Comparison of ENCODE assay signal across 8 mouse cellular contexts in genomic region chr6:57702743-57703499, GRCm38 (mm10). TPM values are rescaled to one million over a fixed set of nuclear protein-coding genes. Genes with fewer than 3 reads are reported as not detected.
DNase-seq lines count a peak whose midpoint lies in the region; ATAC-seq lines count a peak whose summit lies in the region.

No protein-coding gene starts in this region.

- ATAC-seq in hindbrain, embryonic 14.5 days (ENCODE audit: low FRiP score) = peak; percentile 99

- peak; percentile 92 for DNase-seq in R1 (ENCODE audit: low read depth, low spot score)
- peak; percentile 98 to 99 for DNase-seq in cerebellum, postnatal 25 days
- DNase-seq in frontal cortex, postnatal 25 days (ENCODE audit: low spot score in 2 of 2) = peak; percentile 94 to 96
- peak; percentile 96 for DNase-seq in hindbrain, embryonic 14.5 days (ENCODE audit: low spot score)
- DNase-seq in layer of hippocampus, postnatal 36 days = peak; percentile 95 to 96
- peak; percentile 97 for DNase-seq in lung, postnatal 36 days
- DNase-seq in retina, postnatal 1 day = peak; percentile 97
- DNase-seq in urinary bladder, adult 18-20 months (ENCODE audit: low spot score in 2 of 2) = peak; percentile 94 to 96

- no peaks in the 10 kb centered on the region for H3K27me3 ChIP-seq in hindbrain, embryonic 14.5 days (ENCODE audit: control insufficient read depth, insufficient read depth, low read length)

- under 1% methylated on average over 59 of the region's 59 CpGs for WGBS in hindbrain, embryonic 14.5 days

- peak overlapping the region; percentile 98 for H3K9ac ChIP-seq in hindbrain, embryonic 14.5 days

- no peaks in the 10 kb centered on the region for H3K36me3 ChIP-seq in hindbrain, embryonic 14.5 days (replicated peaks; ENCODE audit: control insufficient read depth, insufficient read depth)

- H3K4me2 ChIP-seq in hindbrain, embryonic 14.5 days (replicated peaks) = peak overlapping the region; percentile 72

- H3K9me3 ChIP-seq in hindbrain, embryonic 14.5 days (ENCODE audit: control insufficient read depth, low read length) = no peaks in the 10 kb centered on the region

- peak overlapping the region; percentile 99 for H3K27ac ChIP-seq in hindbrain, embryonic 14.5 days

- H3K4me3 ChIP-seq in hindbrain, embryonic 14.5 days (replicated peaks; ENCODE audit: low read length) = peak overlapping the region; percentile 65

- H3K4me1 ChIP-seq in hindbrain, embryonic 14.5 days (replicated peaks; ENCODE audit: control insufficient read depth, insufficient read depth, low read length) = peaks cover 27% of the 10 kb centered on the region

RNA-seq across cellular contexts. Expression of gene Lancl2, which starts 0.6 kb away (rescaled TPM):
- polyA plus RNA-seq in hindbrain, embryonic 14.5 days (2014; fragmentation: Nextera tagmentation; extraction: Ambion mirVana) = 93.2 and 98.8 TPM in 2 replicates
- 10 to 100 TPM; 78.6 to 90.8 TPM for total RNA-seq in layer of hippocampus, postnatal 36 days (2021)

RNA-seq across cellular contexts. Expression of gene Pyurf, which starts 11.0 kb away (rescaled TPM):
- polyA plus RNA-seq in hindbrain, embryonic 14.5 days (2014; fragmentation: Nextera tagmentation; extraction: Ambion mirVana) = 19.2 and 20.0 TPM in 2 replicates
- total RNA-seq in layer of hippocampus, postnatal 36 days (2021) = 1 to 10 TPM; 8.3 to 8.4 TPM

Comparison
In these comparisons a context has a peak if more than half of its experiments do, and no peak if none do; other contexts are left out.
1. Peak in every context shown above with its lines: DNase-seq, ATAC-seq, H3K4me3 ChIP-seq and H3K27ac ChIP-seq.